Mouse (Mus musculus) MEL (cell line): ENCODE measurements around the gene Ube2f. TPM values are rescaled to one million over a fixed set of nuclear protein-coding genes. Genes with fewer than 3 reads are reported as not detected.

Experiments
- DNase-seq: peaks from one replicate; pipeline ENCODE4 v3.0.0; 2011; ENCODE audit warnings: low read depth, low spot score
- H3K27ac ChIP-seq: 2 replicates; pipeline ENCODE4 v1.5.1; 2012; ENCODE audit warnings: low read depth, mild to moderate bottlenecking, control low read depth, low read length, moderate library complexity; ENCODE audit not compliant: control insufficient read depth
- H3K27me3 ChIP-seq, 2 experiments: fragments of 150-350 bp in 1 of 2; sonication (generic) in 1 of 2; 2 replicates each; pipeline ENCODE4 v1.6.1; 2012; ENCODE audit warnings: low read length in 2 of 2, mild to moderate bottlenecking in 2 of 2, improper control_type of control experiment in 1 of 2, moderate library complexity in 1 of 2; ENCODE audit not compliant: insufficient read depth in 2 of 2, control insufficient read depth in 1 of 2
- H3K36me3 ChIP-seq, 2 experiments: 2 replicates each; pipeline ENCODE4 v1.6.1; 2012 to 2014; ENCODE audit warnings: low read length in 2 of 2, improper control_type of control experiment in 1 of 2, inconsistent platforms in 1 of 2, mild to moderate bottlenecking in 1 of 2; ENCODE audit not compliant: insufficient read depth in 2 of 2, control insufficient read depth in 1 of 2
- H3K4me1 ChIP-seq, 2 experiments: fragments of 150-350 bp in 1 of 2; sonication (generic) in 1 of 2; 2 replicates each; pipeline ENCODE4 v1.6.1; 2012; ENCODE audit warnings: low read length in 2 of 2, improper control_type of control experiment in 1 of 2, mild to moderate bottlenecking in 1 of 2; ENCODE audit not compliant: insufficient read depth in 2 of 2, control insufficient read depth in 1 of 2
- H3K4me3 ChIP-seq, 2 experiments: fragments of 150-350 bp in 1 of 2; sonication (generic) in 1 of 2; 2 replicates each; pipeline ENCODE4 v1.5.1; 2012; ENCODE audit warnings: low read depth in 2 of 2, low read length in 2 of 2, mild to moderate bottlenecking in 2 of 2, moderate library complexity in 2 of 2, control low read depth in 1 of 2, improper control_type of control experiment in 1 of 2; ENCODE audit not compliant: control insufficient read depth in 1 of 2, insufficient read depth in 1 of 2
- H3K79me2 ChIP-seq: 2 replicates; pipeline ENCODE4 v1.6.1; 2012; ENCODE audit warnings: mild to moderate bottlenecking, low read length, moderate library complexity; ENCODE audit not compliant: control insufficient read depth, poor library complexity, insufficient read depth
- H3K9ac ChIP-seq: 2 replicates; pipeline ENCODE4 v1.6.1; 2012; ENCODE audit warnings: low read depth, mild to moderate bottlenecking, control low read depth, low read length, moderate library complexity; ENCODE audit not compliant: control insufficient read depth, poor library complexity, severe bottlenecking
- H3K9me3 ChIP-seq: fragments of 150-350 bp; sonication (generic); replicated peaks from 2 replicates; pipeline ENCODE4 v1.6.1; 2012; ENCODE audit warnings: mild to moderate bottlenecking, low read length, improper control_type of control experiment, moderate library complexity; ENCODE audit not compliant: insufficient read depth
- CHD1 ChIP-seq: IDR thresholded peaks from 2 replicates; pipeline ENCODE4 v1.6.1; 2012; ENCODE audit warnings: low read depth, mild to moderate bottlenecking, inconsistent platforms, low read length, improper control_type of control experiment
- CTCF ChIP-seq, 3 experiments: IDR thresholded peaks in 2 of 3; conservative IDR thresholded peaks in 1 of 3; 2 replicates each; pipeline ENCODE4 v1.5.1; 2011 to 2012; ENCODE audit warnings: low read length in 3 of 3, low read depth in 2 of 3, mild to moderate bottlenecking in 2 of 3, improper control_type of control experiment in 1 of 3, inconsistent platforms in 1 of 3, mixed read lengths in 1 of 3, moderate library complexity in 1 of 3; ENCODE audit not compliant: control insufficient read depth in 1 of 3, insufficient read depth in 1 of 3, poor library complexity in 1 of 3, severe bottlenecking in 1 of 3
- ELF1 ChIP-seq: IDR thresholded peaks from 2 replicates; pipeline ENCODE4 v1.6.1; 2014; ENCODE audit warnings: low read depth, mild to moderate bottlenecking, inconsistent platforms, low read length, improper control_type of control experiment, moderate library complexity
- GABPA ChIP-seq: IDR thresholded peaks from 2 replicates; pipeline ENCODE4 v1.6.1; 2012; ENCODE audit warnings: low read depth, mild to moderate bottlenecking, inconsistent platforms, low read length, improper control_type of control experiment, moderate library complexity
- GATA1 ChIP-seq: IDR thresholded peaks from 2 replicates; pipeline ENCODE4 v1.6.1; 2011; ENCODE audit warnings: low read depth, low read length, improper control_type of control experiment
- HCFC1 ChIP-seq: IDR thresholded peaks from 2 replicates; pipeline ENCODE4 v1.6.1; 2012; ENCODE audit warnings: low read depth, mild to moderate bottlenecking, inconsistent platforms, low read length, improper control_type of control experiment, moderate library complexity
- MAZ ChIP-seq: IDR thresholded peaks from 2 replicates; pipeline ENCODE4 v1.6.1; 2012; ENCODE audit warnings: low read depth, mild to moderate bottlenecking, inconsistent platforms, low read length, improper control_type of control experiment
- POLR2A ChIP-seq, 2 experiments: IDR thresholded peaks; 2 replicates each; pipeline ENCODE4 v1.6.1; 2011 to 2012; ENCODE audit warnings: low read length in 2 of 2, mild to moderate bottlenecking in 2 of 2, control low read depth in 1 of 2, improper control_type of control experiment in 1 of 2, low read depth in 1 of 2, moderate library complexity in 1 of 2; ENCODE audit not compliant: control insufficient read depth in 1 of 2, insufficient read depth in 1 of 2, poor library complexity in 1 of 2
- RAD21 ChIP-seq: IDR thresholded peaks from 2 replicates; pipeline ENCODE4 v1.6.1; 2011; ENCODE audit warnings: mild to moderate bottlenecking, low read depth, low read length, improper control_type of control experiment
- RCOR1 ChIP-seq: IDR thresholded peaks from 2 replicates; pipeline ENCODE4 v1.6.1; 2012; ENCODE audit warnings: low read depth, mild to moderate bottlenecking, inconsistent platforms, low read length, improper control_type of control experiment
- USF2 ChIP-seq, 2 experiments: IDR thresholded peaks; 2 replicates each; pipeline ENCODE4 v1.6.1; 2011 to 2012; ENCODE audit warnings: improper control_type of control experiment in 2 of 2, low read length in 2 of 2, borderline replicate concordance in 1 of 2, inconsistent platforms in 1 of 2, low read depth in 1 of 2, mild to moderate bottlenecking in 1 of 2; ENCODE audit not compliant: insufficient read depth in 1 of 2
- ZC3H11A ChIP-seq: IDR thresholded peaks from 2 replicates; pipeline ENCODE4 v1.6.1; 2012; ENCODE audit warnings: low read depth, mild to moderate bottlenecking, inconsistent platforms, low read length, improper control_type of control experiment
- polyA plus RNA-seq, 2 experiments: library from polyadenylated mRNA; stranded (reverse) in 1 of 2; unstranded in 1 of 2; fragments of >175 nt in 1 of 2; fragments of >200 nt in 1 of 2; gene quantifications; 2 replicates each; pipeline versions ENCODE4 v1.2.1 to v1.2.4; 2012; ENCODE audit warnings: low replicate concordance in 2 of 2, low read depth in 1 of 2; ENCODE audit not compliant: insufficient read length in 2 of 2, insufficient read depth in 1 of 2, missing spikeins in 1 of 2
- total RNA-seq: library from RNA; depleted of rRNA; stranded (reverse); fragments of 300-350 nt; gene quantifications from 2 replicates; pipeline ENCODE4 v1.2.3, GENCODE M21; 2012

The Ube2f gene
- total and polyA plus RNA-seq, 3 experiments: 57.4 to 71.3 TPM; not detected in 1

DNA sequence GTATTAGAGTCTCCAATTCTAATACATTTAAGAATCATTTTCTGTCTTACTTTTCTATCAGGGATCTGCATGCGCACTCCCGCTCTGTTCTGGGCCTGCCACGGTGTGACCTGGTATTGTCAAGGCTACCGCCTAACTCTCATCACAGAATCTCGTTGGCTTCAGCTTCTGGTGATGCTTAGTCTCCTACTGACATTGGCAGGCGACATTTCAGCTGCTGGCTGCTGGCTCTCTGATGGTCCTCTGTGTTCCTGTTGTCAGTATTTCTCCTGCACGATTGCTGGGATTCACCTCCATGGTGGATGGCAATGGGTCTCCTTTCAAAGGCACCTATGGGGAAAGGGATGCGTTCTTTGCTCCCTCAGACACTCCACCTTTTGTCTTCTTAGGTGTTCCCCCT is 43.8 kb upstream of the Ube2f start:
- Histone ChIP-seq H3K27ac (no peak overlapping the region), H3K4me1 (no peaks in the 10 kb centered on the region), H3K4me3 (no peak overlapping the region), H3K9ac (no peak overlapping the region), H3K9me3 (no peaks in the 10 kb centered on the region), H3K36me3 (no peaks in the 10 kb centered on the region), H3K27me3 (no peaks in the 10 kb centered on the region), H3K79me2 (no peaks in the 10 kb centered on the region)
- no peak for TF ChIP-seq MAZ
- TF ChIP-seq ZC3H11A: no peak
- DNase-seq: no peak

DNA sequence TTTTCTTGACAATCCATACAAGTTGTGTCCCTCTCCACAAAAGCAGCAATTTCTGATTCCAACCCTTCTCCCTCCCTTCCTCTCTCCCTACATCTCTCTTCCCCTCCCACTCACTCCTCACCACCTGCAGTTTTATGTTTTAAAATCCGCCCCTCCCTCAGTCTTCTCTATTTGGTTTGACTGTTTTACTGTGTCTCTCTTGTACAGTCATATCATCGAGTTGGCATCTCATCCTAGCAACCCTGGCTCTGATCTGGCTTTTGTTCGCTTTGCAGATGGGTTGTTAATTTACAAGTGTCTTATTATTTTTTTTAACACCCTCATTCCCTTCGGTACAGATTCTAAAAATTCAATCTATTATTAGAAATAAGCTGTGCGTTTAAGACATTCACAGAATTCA is 43.2 kb upstream of the Ube2f start:
- TF ChIP-seq POLR2A (IDR thresholded peaks at IDR 0.05; ENCODE audit: control insufficient read depth in 1 of 2, insufficient read depth in 1 of 2, low read depth in 1 of 2, low read length in 2 of 2, poor library complexity in 1 of 2) (no peak), CTCF (IDR thresholded peaks at IDR 0.05 in 2 of 3, conservative IDR thresholded peaks at IDR 0.05 in 1 of 3; ENCODE audit: control insufficient read depth in 1 of 3, insufficient read depth in 1 of 3, low read depth in 2 of 3, low read length in 3 of 3, poor library complexity in 1 of 3, severe bottlenecking in 1 of 3) (no peak), GABPA (no peak), GATA1 (no peak), HCFC1 (no peak), ZC3H11A (no peak)
- H3K4me3 ChIP-seq: no peak overlapping the region
- no peaks in the 10 kb centered on the region for H3K79me2 ChIP-seq
- no peak overlapping the region for H3K9ac ChIP-seq
- no peak for DNase-seq
- no peaks in the 10 kb centered on the region for H3K27me3 ChIP-seq
- H3K4me1 ChIP-seq: 0 out of 4 replicates have a peak, but pooled peaks cover 0 to 3% of the 10 kb centered on the region in 2 experiments
- no peaks in the 10 kb centered on the region for H3K36me3 ChIP-seq
- H3K9me3 ChIP-seq: no peaks in the 10 kb centered on the region
- no peak overlapping the region for H3K27ac ChIP-seq

DNA sequence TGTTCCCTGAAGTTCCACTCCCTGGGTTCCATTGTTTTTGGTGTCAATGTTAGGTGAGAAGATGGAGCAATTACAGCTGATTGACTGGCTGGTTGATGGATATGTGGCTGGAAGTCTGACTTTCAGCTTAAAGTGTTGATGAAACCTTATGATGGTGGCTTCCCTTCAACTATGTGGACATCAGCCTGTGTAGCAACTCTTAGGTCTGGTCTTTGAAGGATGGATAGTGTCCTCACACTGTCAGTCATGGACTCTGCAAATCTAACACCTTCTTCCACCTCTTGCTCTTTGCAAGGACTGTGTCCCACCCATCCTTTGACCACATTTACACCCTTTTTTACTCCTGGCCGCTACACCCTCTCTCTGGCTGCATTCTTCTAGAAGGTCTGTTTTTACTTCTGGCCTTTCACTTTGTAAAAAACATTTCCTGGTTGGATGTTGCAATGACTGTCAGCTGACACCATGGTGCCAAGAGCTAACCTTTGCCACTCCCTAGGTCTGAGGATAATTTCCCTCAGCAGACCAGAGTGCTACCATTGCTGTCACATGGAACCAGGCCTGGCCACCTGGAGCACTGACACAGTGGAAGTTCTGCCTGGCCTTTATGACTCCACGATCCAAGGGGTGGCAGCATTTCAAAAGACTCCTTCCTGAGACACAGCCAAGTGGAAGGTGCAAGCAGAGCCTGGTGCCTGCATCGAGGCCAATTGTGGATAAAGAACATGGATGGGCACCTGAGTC is 42.6 kb upstream of the Ube2f start:
- H3K36me3 ChIP-seq: no peaks in the 10 kb centered on the region
- DNase-seq: no peak
- H3K4me1 ChIP-seq: 0 out of 4 replicates have a peak, but pooled peaks cover 0 to 5% of the 10 kb centered on the region in 2 experiments
- no peak overlapping the region for H3K9ac ChIP-seq
- no peaks in the 10 kb centered on the region for H3K27me3 ChIP-seq
- TF ChIP-seq USF2 (IDR thresholded peaks at IDR 0.05; ENCODE audit: borderline replicate concordance in 1 of 2, insufficient read depth in 1 of 2, low read depth in 1 of 2, low read length in 2 of 2): no peak
- no peak for TF ChIP-seq CHD1
- no peak for TF ChIP-seq ELF1
- no peak for TF ChIP-seq RAD21
- no peak for TF ChIP-seq RCOR1
- H3K27ac ChIP-seq: no peak overlapping the region
- no peaks in the 10 kb centered on the region for H3K79me2 ChIP-seq
- no peak overlapping the region for H3K4me3 ChIP-seq
- no peaks in the 10 kb centered on the region for H3K9me3 ChIP-seq
